In the genomic region with DNA sequence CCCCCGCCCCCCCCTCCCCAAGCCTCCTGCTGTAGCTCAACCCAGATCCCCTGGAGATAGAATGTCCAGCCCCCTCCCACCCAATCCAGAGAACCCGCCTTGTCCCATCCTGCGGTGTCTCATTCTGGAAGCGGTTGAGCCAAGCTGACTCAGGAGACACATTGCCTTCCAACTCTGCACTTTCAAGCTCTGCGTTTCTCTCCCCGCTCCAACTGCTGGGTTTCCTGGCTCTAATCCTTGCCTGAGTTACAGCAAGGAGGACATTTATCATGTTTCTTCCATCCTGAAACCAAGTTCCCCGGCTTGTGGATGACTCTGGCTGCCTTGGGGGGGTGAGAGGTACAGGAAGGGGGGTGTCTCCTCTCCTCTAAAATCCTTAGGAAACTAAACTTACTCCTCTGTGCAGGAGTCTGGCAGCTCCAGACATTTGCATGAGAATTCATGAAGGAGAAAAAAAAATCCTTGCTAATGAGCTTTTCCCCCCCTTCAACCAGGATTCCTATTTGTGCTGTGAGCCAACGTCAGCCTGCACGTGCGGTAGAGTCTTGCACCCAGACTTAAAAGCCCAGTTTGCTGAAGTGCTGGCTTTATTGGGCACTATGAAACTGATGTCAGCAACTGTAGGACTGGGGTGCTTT, we compare ENCODE assay signal across 9 mouse cellular contexts. TPM values are rescaled to one million over a fixed set of nuclear protein-coding genes. Genes with fewer than 3 reads are reported as not detected.
A peak's percentile ranks its signal among the peaks of the same experiment; 100 is the strongest.
DNase-seq lines count a peak whose midpoint lies in the region; ATAC-seq and TF ChIP-seq lines count a peak whose summit lies in the region.
"Had no signal": no experiment of that assay in that cellular context is flagged by ENCODE, and none has a peak within 500 bp of the region (broad histone marks: within the 10 kb centered on the region; RNA-seq: fewer than 3 reads in every experiment).

No protein-coding gene starts in this region.

- no peak overlapping the region for H3K9ac ChIP-seq in heart, postnatal 0 days (replicated peaks; ENCODE audit: low read depth, low read length)
- H3K9ac ChIP-seq in forebrain, embryonic 13.5 days = peak overlapping the region; percentile 47; the same call in 1 of the 2 replicates
- no peak overlapping the region for H3K9ac ChIP-seq in midbrain, embryonic 15.5 days

- no peaks in the 10 kb centered on the region for H3K9me3 ChIP-seq in heart, postnatal 0 days (replicated peaks; ENCODE audit: control insufficient read depth, low read length)
- H3K9me3 ChIP-seq in forebrain, embryonic 13.5 days (replicated peaks) = no peaks in the 10 kb centered on the region
- H3K9me3 ChIP-seq in midbrain, embryonic 15.5 days = no peaks in the 10 kb centered on the region

- intact Hi-C loops in heart, postnatal 10 days (cut with DNase I) = no loop called here

- ATAC-seq in heart, postnatal 0 days (ENCODE audit: insufficient read depth, low read depth) = no peak
- peak; percentile 58; the same call in 1 of the 2 replicates for ATAC-seq in forebrain, embryonic 13.5 days
- ATAC-seq in midbrain, embryonic 15.5 days (replicated peaks) = 0 out of 2 replicates have a peak, but pooled peaks have one; percentile 39
- ATAC-seq in CD4-positive, CD25-positive, alpha-beta regulatory T cell, adult 4 months = no peak

- no peak overlapping the region for H3K4me3 ChIP-seq in heart, postnatal 0 days (ENCODE audit: low read depth, low read length)
- peak overlapping the region; percentile 17 for H3K4me3 ChIP-seq in forebrain, embryonic 13.5 days
- H3K4me3 ChIP-seq in midbrain, embryonic 15.5 days = no peak overlapping the region

- H3K27me3 ChIP-seq in heart, postnatal 0 days (ENCODE audit: control insufficient read depth, insufficient read depth, low read length) = no peaks in the 10 kb centered on the region
- H3K27me3 ChIP-seq in forebrain, embryonic 13.5 days = peaks cover 3% of the 10 kb centered on the region; the same call in 1 of the 2 replicates
- H3K27me3 ChIP-seq in midbrain, embryonic 15.5 days (replicated peaks) = no peaks in the 10 kb centered on the region

- TF ChIP-seq CTCF in heart, postnatal 0 days (IDR thresholded peaks at IDR 0.05; ENCODE audit: low read depth) = no peak

- H3K4me1 ChIP-seq in heart, postnatal 0 days (ENCODE audit: control insufficient read depth, insufficient read depth) = peaks cover 5% of the 10 kb centered on the region; the same call in 1 of the 2 replicates
- H3K4me1 ChIP-seq in forebrain, embryonic 13.5 days = peaks cover 15% of the 10 kb centered on the region
- H3K4me1 ChIP-seq in midbrain, embryonic 15.5 days = peaks cover 16% of the 10 kb centered on the region

- H3K27ac ChIP-seq in heart, postnatal 0 days (ENCODE audit: low read depth) = no peak overlapping the region
- H3K27ac ChIP-seq in forebrain, embryonic 13.5 days = no peak overlapping the region
- H3K27ac ChIP-seq in midbrain, embryonic 15.5 days = no peak overlapping the region

- peak overlapping the region; percentile 20; the same call in 1 of the 2 replicates for H3K4me2 ChIP-seq in heart, postnatal 0 days (ENCODE audit: low read depth, low read length)
- H3K4me2 ChIP-seq in forebrain, embryonic 13.5 days = peak overlapping the region; percentile 53
- H3K4me2 ChIP-seq in midbrain, embryonic 15.5 days = peak overlapping the region; percentile 30

- TF ChIP-seq EP300 in heart, postnatal 0 days (IDR thresholded peaks at IDR 0.05; ENCODE audit: low read depth) = no peak

- DNase-seq in heart, postnatal 0 days (ENCODE audit: low spot score) = no peak
- no peak for DNase-seq in heart, postnatal 10 days
- DNase-seq in adrenal gland, postnatal 14 days = peak; percentile 53
- no peak for DNase-seq in cerebellum, adult 9-11 months
- DNase-seq in frontal cortex, postnatal 10 days (ENCODE audit: low spot score in 2 of 2) = no peak
- DNase-seq: kidney, adult 9 months had no signal

- 20% methylated on average over 10 of the region's 10 CpGs for WGBS in heart, postnatal 0 days
- 3% methylated on average over 9 of the region's 10 CpGs for WGBS in forebrain, embryonic 13.5 days
- WGBS in midbrain, embryonic 15.5 days = 11% methylated on average over 10 of the region's 10 CpGs

- H3K36me3 ChIP-seq in heart, postnatal 0 days (replicated peaks; ENCODE audit: control insufficient read depth, insufficient read depth, low read length) = no peaks in the 10 kb centered on the region
- no peaks in the 10 kb centered on the region for H3K36me3 ChIP-seq in forebrain, embryonic 13.5 days (ENCODE audit: poor library complexity, severe bottlenecking)
- H3K36me3 ChIP-seq in midbrain, embryonic 15.5 days (replicated peaks) = no peaks in the 10 kb centered on the region

RNA-seq across cellular contexts. Expression of a gene that starts 21.2 kb away (rescaled TPM):
- total RNA-seq in heart, postnatal 0 days (2014; rRNA removed; ENCODE audit: low replicate concordance) = 2.6 and 6.1 TPM in 2 replicates
- polyA plus RNA-seq in heart, postnatal 0 days (2015; fragmentation: Nextera tagmentation; extraction: Ambion mirVana) = 34.1 and 34.2 TPM in 2 replicates
- total RNA-seq in heart, postnatal 10 days (2021) = 10 to 100 TPM; 11.3 to 15.8 TPM
- 39.1 and 50.5 TPM in 2 replicates for total RNA-seq in adrenal gland, postnatal 14 days (2021)
- 40.8 and 42.2 TPM in 2 replicates for polyA plus RNA-seq in forebrain, embryonic 13.5 days (2015; fragmentation: Nextera tagmentation; extraction: Ambion mirVana)
- 42.6 and 50.6 TPM in 2 replicates for polyA plus RNA-seq in midbrain, embryonic 15.5 days (2015; fragmentation: Nextera tagmentation; extraction: Ambion mirVana)
- 10 to 100 TPM; 11.9 to 13.4 TPM for polyA plus RNA-seq in CD4-positive, CD25-positive, alpha-beta regulatory T cell, adult 4 months (2017; shearing (Covaris generic))

Comparison
In these comparisons a context has a peak if more than half of its experiments do, and no peak if none do; other contexts are left out.
1. ATAC-seq: peak in forebrain, embryonic 13.5 days (single experiment) and midbrain, embryonic 15.5 days (single experiment); none in heart, postnatal 0 days (single experiment) and CD4-positive, CD25-positive, alpha-beta regulatory T cell, adult 4 months (single experiment).
2. Peak in every context shown above with its lines, with median percentiles within 50 percentile points of each other: H3K4me2 ChIP-seq.